Mouse (Mus musculus): ENCODE measurements around the gene Adgrg3.

- TF ChIP-seq CTCF (IDR thresholded peaks at IDR 0.05; ENCODE audit: extremely low read depth, insufficient read depth, insufficient read length, insufficient replicate concordance) (no peak), POLR2A (IDR thresholded peaks at IDR 0.05; ENCODE audit: low read depth, low read length) (no peak)
Observed at GRCm38 (mm10) chr8:95000684-95001083, 16.8 kb upstream of the Adgrg3 start.

All from spleen, adult 2 months (tissue).